Mouse (Mus musculus): Measurements from ENCODE around the gene Neurl1a. TPM values are rescaled to one million over a fixed set of nuclear protein-coding genes. Genes with fewer than 3 reads are reported as not detected.
"Not testable (repeated sequence)": the region's sequence is repeated elsewhere in the genome, so short reads cannot be mapped to it uniquely, and the experiment has no call there.

Neurl1a gene
- polyA plus RNA-seq (2016; fragmentation: Nextera tagmentation; extraction: Ambion mirVana): 6.3 TPM in 2 replicates

DNA sequence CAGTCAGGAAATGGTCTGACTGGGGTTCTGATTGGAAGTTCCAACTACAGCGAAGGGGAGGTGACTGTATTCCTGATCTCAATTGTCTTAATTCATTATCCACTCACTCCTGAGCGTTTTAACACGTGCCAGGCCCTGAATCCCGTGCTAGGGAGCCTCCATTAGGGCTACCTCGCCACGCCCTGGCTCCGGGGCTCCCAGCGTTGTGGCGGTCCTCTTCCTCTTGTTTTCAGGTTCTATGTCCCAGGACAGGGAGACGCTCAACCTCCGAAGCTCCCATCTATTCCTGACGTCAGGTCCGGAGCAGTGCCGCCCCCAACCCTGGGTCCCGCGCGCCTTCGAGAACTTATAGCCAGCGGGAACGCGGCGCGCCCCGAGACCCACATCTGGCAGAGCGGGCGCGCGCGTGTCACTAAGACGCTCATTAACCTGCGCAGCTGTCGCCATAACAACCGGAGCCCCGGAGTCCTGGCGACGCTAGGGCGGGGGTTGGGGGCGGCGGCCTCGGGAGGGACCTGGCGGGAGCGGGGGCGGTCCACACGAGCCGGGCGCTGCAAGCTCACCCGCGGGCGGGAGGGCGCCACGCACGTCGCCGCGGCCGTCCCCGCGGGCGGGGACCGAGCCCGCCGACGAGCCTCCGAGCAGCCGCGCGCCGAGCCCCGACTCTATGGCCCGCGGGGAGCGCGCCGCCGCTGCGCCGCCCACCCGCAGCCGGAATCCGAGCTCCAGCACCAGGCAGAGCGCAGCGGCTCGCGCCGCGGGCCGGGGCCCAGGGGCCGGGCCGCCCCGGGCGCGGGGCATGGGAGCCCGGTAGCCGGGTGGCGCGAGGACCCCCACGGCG lies at the start of gene Neurl1a:
Gene Neurl1a (plus strand): TSS at position 390 of the 841 bp plus-strand sequence.
- Histone ChIP-seq H3K36me3 (no peaks in the 10 kb centered on the region), H3K4me1 (peaks cover 16% of the 10 kb centered on the region), H3K27me3 (replicated peaks) (peaks cover 35% of the 10 kb centered on the region), H3K4me3 (peak within 1 kb of the TSS; percentile 64), H3K9ac (peak within 1 kb of the TSS; percentile 70), H3K9me3 (peaks cover 9% of the 10 kb centered on the region; the same call in 1 of the 2 replicates), H3K27ac (no peak within 1 kb of the TSS), H3K4me2 (replicated peaks) (peak within 1 kb of the TSS; percentile 99)
- WGBS: under 1% methylated on average over 95 of the region's 98 CpGs
- ATAC-seq (ENCODE audit: low FRiP score, low read depth): peak; percentile 56; the same call in 1 of the 2 replicates

DNA sequence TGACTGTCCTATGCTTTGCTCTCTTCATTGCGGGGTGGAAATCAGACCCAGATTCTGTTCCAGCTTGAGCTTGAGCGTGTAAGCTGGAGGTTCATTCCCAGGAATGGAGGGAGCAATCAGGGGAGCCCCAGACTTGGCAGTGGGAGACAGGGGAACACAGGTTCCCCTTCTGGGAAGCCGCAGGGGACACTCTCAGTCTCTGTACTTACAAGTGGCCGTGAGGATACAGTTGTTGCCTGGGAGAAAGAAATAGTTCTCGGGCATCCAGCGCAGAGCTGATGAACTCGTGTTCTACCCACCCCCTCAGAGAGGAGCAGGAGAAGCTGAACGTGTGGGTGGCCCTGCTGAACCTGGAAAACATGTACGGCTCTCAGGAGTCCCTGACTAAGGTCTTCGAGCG lies 49.8 kb upstream of the Neurl1a start:
- ATAC-seq (ENCODE audit: low FRiP score, low read depth): no peak
- WGBS: 93% methylated on average over 11 of the region's 11 CpGs
- Histone ChIP-seq H3K4me3 (no peak overlapping the region), H3K36me3 (peaks cover 97% of the 10 kb centered on the region), H3K4me1 (no peaks in the 10 kb centered on the region), H3K9ac (no peak overlapping the region), H3K4me2 (replicated peaks) (no peak overlapping the region), H3K27me3 (replicated peaks) (no peaks in the 10 kb centered on the region), H3K9me3 (no peaks in the 10 kb centered on the region), H3K27ac (no peak overlapping the region)

DNA sequence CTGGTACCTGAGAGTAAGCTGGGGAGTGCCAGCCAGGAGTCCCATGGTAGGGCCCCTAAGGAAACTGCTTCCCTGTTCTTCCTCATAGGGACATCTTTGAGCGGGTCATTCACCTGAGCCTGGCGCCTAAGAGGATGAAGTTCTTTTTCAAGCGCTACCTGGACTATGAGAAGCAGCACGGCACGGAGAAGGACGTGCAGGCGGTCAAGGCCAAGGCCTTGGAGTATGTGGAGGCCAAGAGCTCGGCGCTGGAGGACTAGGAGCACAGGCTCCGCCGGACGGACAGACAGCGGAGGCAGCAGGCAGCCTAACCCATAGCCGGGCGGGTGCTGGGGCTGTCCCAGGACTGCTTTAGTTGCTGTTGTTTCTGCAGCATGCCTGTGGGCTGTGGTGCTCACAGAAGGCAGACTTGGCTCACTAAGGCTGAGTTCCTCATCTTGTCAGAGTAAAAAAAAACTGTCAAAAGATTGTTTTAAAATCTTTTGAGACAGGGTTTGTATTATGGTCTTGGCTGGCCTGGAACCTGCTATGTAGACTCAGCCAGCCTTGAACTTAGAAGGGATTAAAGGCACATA lies 48.0 kb upstream of the Neurl1a start:
- Histone ChIP-seq H3K27me3 (replicated peaks) (no peaks in the 10 kb centered on the region), H3K9me3 (no peaks in the 10 kb centered on the region), H3K4me2 (replicated peaks) (no peak overlapping the region), H3K4me3 (no peak overlapping the region), H3K9ac (no peak overlapping the region), H3K4me1 (no peaks in the 10 kb centered on the region), H3K27ac (no peak overlapping the region), H3K36me3 (peaks cover 81% of the 10 kb centered on the region)
- no peak for ATAC-seq (ENCODE audit: low FRiP score, low read depth)
- 94% methylated on average over 15 of the region's 15 CpGs for whole genome bisulfite sequencing

DNA sequence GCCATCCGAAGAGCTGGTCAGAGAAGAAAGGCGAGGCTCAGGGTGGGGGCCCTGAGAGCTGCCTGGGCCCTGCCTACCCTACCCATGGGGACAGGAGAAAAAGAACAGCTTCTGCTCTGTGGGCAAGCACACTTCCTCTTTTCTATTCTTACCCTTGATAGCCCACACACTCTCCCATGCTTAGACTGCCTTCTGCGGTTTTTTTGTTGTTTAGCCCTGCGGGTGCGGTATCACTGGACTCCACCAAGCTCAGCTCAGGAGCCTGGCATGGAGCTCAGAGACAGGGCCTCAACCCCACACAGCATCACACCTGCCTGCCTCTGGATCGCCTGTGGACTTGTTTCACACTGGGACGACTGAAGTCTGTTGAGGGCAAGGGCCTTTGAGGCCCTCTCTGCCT lies 45.5 kb upstream of the Neurl1a start:
- WGBS: 90% methylated on average over 7 of the region's 7 CpGs

DNA sequence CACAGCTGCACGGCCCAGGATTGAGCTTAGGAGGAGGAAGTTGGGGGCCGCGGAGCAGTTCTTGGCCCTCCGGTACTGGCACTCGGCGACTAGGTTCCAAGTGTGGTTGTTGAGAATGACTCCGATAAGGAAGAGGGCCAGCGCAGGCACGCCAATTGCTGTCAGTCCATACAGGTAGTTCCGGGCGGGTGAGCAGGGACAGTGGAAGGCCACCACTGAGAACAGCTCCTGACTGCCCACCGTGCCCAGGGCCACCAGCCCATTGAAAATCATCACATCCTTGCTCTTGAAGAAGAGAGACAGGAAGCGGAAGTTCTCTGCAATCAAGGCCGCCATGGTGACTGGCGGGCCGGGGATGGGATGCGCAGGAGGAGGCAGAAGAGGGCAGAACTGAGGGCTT lies 43.1 kb upstream of the Neurl1a start:
- Histone ChIP-seq H3K9me3 (no peaks in the 10 kb centered on the region), H3K4me2 (replicated peaks) (no peak overlapping the region), H3K36me3 (peaks cover 33% of the 10 kb centered on the region), H3K27ac (no peak overlapping the region), H3K4me3 (no peak overlapping the region), H3K9ac (no peak overlapping the region), H3K4me1 (peaks cover 16% of the 10 kb centered on the region; the same call in 1 of the 2 replicates), H3K27me3 (replicated peaks) (peaks cover 11% of the 10 kb centered on the region; the same call in 1 of the 2 replicates)
- ATAC-seq (ENCODE audit: low FRiP score, low read depth): no peak
- 90% methylated on average over 17 of the region's 17 CpGs for WGBS

More for the DNA sequence above, 45.5 kb upstream of the Neurl1a start:
- no peak overlapping the region for H3K4me2 ChIP-seq (replicated peaks)
- H3K9ac ChIP-seq: no peak overlapping the region
- no peak overlapping the region for H3K4me3 ChIP-seq
- peaks cover 57% of the 10 kb centered on the region for H3K36me3 ChIP-seq
- H3K27ac ChIP-seq: no peak overlapping the region
- H3K9me3 ChIP-seq: no peaks in the 10 kb centered on the region
- 0 out of 2 replicates have a peak, but pooled peaks cover under 1% of the 10 kb centered on the region for H3K27me3 ChIP-seq (replicated peaks)
- peaks cover 16% of the 10 kb centered on the region; the same call in 1 of the 2 replicates for H3K4me1 ChIP-seq
- no peak for ATAC-seq (ENCODE audit: low FRiP score, low read depth)

DNA sequence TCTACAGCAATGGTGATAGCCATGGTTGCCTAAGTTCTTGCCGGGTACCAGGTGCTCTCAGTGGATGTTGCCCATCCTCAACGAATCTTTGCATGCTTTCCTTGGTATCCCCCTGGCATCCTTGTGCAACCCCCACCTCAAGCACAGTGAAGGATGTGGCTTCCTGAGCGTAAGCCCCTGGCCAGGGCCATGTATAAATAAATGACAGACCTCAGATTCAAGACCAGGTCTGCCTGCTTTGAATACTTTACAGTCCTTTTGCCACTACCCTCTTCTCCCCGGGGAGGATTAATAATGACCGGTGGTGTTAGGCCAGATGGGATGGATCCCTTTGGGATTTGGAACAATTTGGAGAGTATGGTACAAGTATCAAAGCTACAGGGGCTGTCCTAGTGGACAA lies 42.5 kb upstream of the Neurl1a start:
- no peak overlapping the region for H3K4me3 ChIP-seq
- peaks cover 16% of the 10 kb centered on the region; the same call in 1 of the 2 replicates for H3K4me1 ChIP-seq
- WGBS: 88% methylated on average over 5 of the region's 5 CpGs
- H3K9ac ChIP-seq: no peak overlapping the region
- H3K9me3 ChIP-seq: no peaks in the 10 kb centered on the region
- no peak for ATAC-seq (ENCODE audit: low FRiP score, low read depth)
- peaks cover 11% of the 10 kb centered on the region; the same call in 1 of the 2 replicates for H3K27me3 ChIP-seq (replicated peaks)
- no peak overlapping the region for H3K4me2 ChIP-seq (replicated peaks)
- H3K27ac ChIP-seq: no peak overlapping the region
- peaks cover 27% of the 10 kb centered on the region for H3K36me3 ChIP-seq

DNA sequence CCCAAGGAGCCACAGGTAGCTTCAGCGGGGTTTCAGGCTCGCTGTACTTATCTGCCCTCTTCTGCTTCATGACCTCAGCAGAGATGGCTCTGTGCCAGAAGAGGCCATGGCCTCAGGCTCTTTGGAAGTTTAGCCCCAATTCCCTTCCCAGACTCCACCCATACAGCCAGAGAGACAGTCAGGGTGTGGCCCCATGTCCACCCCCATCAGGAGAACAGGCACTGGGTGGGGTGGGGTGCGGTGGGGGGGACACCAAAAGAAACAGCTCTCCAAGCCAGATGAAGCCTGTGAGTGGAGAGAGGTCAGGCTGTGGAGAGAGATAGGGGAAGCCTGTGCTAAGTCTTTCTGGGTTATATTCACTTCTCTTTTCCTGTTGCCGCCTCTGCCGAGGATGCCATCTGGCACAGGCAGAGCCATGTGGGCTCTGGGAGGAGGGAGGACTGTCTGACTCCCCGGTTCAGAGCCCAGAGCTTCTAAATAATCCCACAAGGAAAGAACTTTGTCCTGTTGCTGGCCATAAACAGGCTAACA lies 41.5 kb upstream of the Neurl1a start:
- Histone ChIP-seq H3K4me3 (no peak overlapping the region), H3K27me3 (replicated peaks) (peaks cover 11% of the 10 kb centered on the region; the same call in 1 of the 2 replicates), H3K36me3 (peaks cover 17% of the 10 kb centered on the region), H3K27ac (no peak overlapping the region), H3K9me3 (no peaks in the 10 kb centered on the region), H3K4me1 (peaks cover 16% of the 10 kb centered on the region; the same call in 1 of the 2 replicates), H3K9ac (no peak overlapping the region), H3K4me2 (replicated peaks) (peak overlapping the region; percentile 53)
- ATAC-seq (ENCODE audit: low FRiP score, low read depth): no peak
- 57% methylated on average over 6 of the region's 6 CpGs for WGBS

DNA sequence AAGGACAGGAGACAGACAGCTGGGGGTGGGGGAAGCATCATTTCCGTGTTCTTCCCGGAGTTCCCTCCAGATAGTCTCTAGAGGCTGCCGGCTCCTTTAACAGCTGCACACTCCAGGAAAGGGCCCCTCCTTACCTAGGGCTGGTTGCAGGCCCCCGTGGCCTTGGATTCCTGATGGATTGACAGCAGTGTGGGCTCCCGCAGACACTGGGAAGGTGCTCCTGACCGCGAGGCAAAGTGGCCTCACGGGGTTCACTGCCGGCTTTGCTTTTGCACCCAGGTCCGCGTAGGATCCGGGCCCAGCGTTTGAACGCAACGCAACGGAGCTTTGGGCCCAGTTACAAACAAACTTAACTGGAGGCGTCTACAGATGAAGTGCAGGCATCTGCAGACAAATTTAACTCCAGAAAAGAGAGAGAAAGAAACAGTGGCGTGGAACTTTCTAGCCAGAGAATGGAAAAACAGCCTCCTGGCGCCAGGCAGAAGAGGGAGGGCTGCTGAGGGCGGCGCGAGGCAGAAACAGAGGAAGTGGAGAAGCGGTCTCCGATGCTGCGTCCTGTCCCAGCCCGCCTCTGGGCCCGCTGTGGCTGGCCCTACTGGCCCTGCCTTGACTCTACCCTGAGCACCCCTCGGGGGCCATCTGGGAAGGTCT lies 40.7 kb upstream of the Neurl1a start, which contains the start of gene Calhm2:
Gene Calhm2 (minus strand): TSS at position 524 of the 651 bp plus-strand sequence.
- H3K4me1 ChIP-seq: peaks cover 16% of the 10 kb centered on the region; the same call in 1 of the 2 replicates
- H3K4me2 ChIP-seq (replicated peaks): peak within 1 kb of the TSS; percentile 53
- H3K27ac ChIP-seq: no peak within 1 kb of the TSS; the same call in 1 of the 2 replicates
- 11% methylated on average over 28 of the region's 28 CpGs for WGBS
- peak within 1 kb of the TSS; percentile 32 for H3K4me3 ChIP-seq
- peak within 1 kb of the TSS; percentile 48 for H3K9ac ChIP-seq
- H3K9me3 ChIP-seq: no peaks in the 10 kb centered on the region
- ATAC-seq (ENCODE audit: low FRiP score, low read depth): no peak
- peaks cover 9% of the 10 kb centered on the region for H3K36me3 ChIP-seq
- H3K27me3 ChIP-seq (replicated peaks): peaks cover 11% of the 10 kb centered on the region; the same call in 1 of the 2 replicates

DNA sequence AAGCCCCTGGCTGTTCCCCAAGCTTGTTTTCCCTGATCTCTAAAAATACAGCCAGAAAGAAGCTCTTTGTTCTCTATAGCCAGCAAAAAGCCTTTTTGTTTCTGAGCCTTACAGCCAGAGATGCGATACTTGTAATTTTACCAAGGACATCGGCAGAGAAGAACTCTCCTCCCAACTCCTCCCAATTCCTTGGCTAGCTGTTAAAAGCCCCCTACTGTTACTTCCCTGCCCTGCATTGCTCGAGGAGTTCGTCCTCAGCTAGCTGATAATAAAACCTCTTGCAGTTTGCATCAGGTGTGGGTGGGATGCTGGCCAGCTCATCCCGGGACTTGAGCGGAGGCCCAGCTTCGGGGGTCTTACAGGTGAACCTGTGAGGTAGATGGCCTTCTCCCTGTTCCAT lies 39.0 kb upstream of the Neurl1a start:
- 36% methylated on average over 7 of the region's 7 CpGs for WGBS
- not testable (repeated sequence) for H3K4me3 ChIP-seq; H3K27ac ChIP-seq; H3K9me3 ChIP-seq; H3K4me2 ChIP-seq (replicated peaks); H3K9ac ChIP-seq; ATAC-seq (ENCODE audit: low FRiP score, low read depth); H3K36me3 ChIP-seq
- Histone ChIP-seq H3K27me3 (replicated peaks) (peaks cover 11% of the 10 kb centered on the region; the same call in 1 of the 2 replicates), H3K4me1 (peaks cover 16% of the 10 kb centered on the region; the same call in 1 of the 2 replicates)

DNA sequence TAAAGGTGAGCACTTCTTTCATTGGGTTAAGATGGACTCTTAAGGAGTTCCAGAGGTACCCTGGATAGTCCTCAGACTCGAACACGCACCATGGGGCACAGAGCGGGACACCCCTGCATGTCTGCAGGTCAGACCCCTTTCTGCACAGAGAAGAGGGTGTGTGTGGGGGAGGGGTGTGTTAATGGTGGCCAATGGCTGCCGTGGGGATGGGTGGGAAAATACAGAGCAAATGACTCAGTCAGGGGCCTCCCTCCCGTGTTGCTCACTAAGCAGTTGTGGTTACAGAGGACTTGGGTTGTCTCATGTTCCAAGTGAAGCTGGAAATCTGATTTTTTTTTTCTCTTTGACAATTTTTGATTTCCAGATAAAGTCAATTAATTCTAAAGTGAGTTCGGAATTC lies 36.2 kb upstream of the Neurl1a start:
- peaks cover 4% of the 10 kb centered on the region; the same call in 1 of the 2 replicates for H3K4me1 ChIP-seq
- ATAC-seq (ENCODE audit: low FRiP score, low read depth): no peak
- 74% methylated on average over 6 of the region's 6 CpGs for WGBS
- no peak overlapping the region for H3K4me2 ChIP-seq (replicated peaks)
- H3K36me3 ChIP-seq: no peaks in the 10 kb centered on the region
- H3K9me3 ChIP-seq: no peaks in the 10 kb centered on the region
- H3K4me3 ChIP-seq: no peak overlapping the region
- peaks cover 11% of the 10 kb centered on the region; the same call in 1 of the 2 replicates for H3K27me3 ChIP-seq (replicated peaks)
- no peak overlapping the region for H3K27ac ChIP-seq
- no peak overlapping the region for H3K9ac ChIP-seq

DNA sequence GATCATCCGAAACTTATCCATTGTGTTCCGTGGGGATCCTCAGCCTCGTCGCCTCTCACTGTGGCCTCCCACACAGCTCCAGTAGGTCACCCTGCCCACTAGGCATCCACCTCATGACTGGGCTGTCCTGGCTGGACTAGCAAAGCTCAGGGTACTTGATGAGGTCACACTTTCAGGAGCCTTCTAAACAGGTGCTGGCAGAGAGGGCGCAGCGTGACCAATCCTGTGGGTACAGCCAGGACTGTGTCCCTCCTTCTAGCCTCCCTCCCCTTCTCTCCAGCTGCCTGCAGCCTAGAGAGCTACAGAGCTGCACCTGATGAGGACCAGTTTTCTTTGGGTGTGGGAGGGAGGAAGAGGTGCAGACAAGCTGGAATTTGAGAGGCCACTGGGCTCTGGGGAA lies 34.5 kb upstream of the Neurl1a start, which contains the start of gene Calhm1:
Gene Calhm1 (minus strand): TSS at position 101 of the 400 bp plus-strand sequence.
- Histone ChIP-seq H3K9ac (no peak within 1 kb of the TSS), H3K4me3 (no peak within 1 kb of the TSS), H3K4me1 (no peaks in the 10 kb centered on the region), H3K9me3 (no peaks in the 10 kb centered on the region), H3K27ac (no peak within 1 kb of the TSS), H3K4me2 (replicated peaks) (no peak within 1 kb of the TSS), H3K27me3 (replicated peaks) (peaks cover under 1% of the 10 kb centered on the region; the same call in 1 of the 2 replicates), H3K36me3 (no peaks in the 10 kb centered on the region)
- WGBS: 93% methylated on average over 6 of the region's 6 CpGs
- ATAC-seq (ENCODE audit: low FRiP score, low read depth): no peak
